Mouse (Mus musculus) cerebellum, adult 11 months (tissue): ENCODE measurements at regions not wholly inside any gene's neighbourhood (a gene's known extent, or its start where the extent isn't known, plus 50 kb on each side); places are given as distances from the start of the nearest gene placed in this dataset.

ENCODE experiments used
- DNase-seq: peaks from one replicate; pipeline ENCODE4 v3.0.0; 2022

GRCm38 (mm10) chr12:112336691-112337295, 152.5 kb upstream of the A530016L24Rik start:
- no peak for DNase-seq

DNA sequence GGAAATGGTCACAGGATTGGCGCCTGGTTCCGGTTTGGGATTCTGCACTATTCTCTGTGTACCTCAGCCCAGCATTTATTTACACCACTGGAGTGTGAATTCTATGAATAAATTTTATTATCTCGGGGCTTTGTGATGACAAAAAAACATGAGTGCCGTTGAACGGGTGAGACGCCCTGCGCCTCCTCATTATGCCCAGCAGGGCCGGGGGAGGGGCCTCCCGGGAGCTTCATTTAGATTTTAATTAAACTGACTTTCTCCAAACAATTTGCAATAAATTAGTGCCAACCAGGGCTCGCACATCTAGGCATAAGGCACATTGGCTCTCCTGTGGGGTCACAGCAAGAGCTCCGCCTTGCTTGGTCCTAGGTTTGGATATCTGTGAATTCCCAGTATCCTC, 151.8 kb upstream of the A530016L24Rik start:
- DNase-seq, result no peak

DNA sequence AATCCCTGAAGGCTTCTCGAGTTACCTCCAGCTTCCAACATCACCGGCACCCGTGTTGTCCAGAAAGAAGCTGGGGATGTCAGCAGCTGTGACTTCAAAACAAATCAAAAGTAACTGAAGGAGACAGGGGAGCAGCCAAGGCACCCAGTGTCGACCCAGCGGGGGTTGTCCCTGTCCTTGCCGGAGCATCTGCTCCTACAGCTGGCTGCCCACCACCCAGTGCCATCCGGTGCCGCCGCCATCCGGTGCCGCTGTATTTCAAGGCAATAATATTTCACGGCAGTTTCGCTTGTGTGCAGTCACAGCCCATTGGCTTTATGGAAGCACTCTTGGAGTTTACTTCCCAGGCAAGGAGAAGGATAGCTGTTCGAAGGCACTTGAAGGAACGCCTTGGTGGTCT, 150.3 kb upstream of the A530016L24Rik start:
- DNase-seq, result no peak

- DNase-seq, result no peak
Observed at GRCm38 (mm10) chr12:112339481-112340179, 149.6 kb upstream of the A530016L24Rik start.

DNA sequence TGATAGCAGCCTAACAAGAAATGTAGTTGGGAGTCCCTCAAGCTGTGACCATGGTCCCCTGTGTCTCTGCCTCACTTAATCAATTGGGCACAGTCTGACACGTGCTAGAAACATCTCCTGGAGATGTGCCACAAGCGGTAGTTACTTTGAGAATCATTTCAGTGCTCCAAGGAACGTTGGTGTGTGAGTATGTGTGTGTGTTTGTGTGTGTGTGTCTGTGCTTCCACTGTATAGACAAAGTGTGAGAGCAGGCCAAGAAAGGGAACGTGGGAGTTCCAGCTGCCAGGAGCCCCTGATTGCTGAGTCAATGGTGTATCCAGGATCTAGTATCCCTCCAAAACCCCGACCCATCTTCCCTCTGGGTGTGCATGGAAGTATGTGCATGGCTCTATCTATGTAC, 149.0 kb upstream of the A530016L24Rik start:
- no peak for DNase-seq

- DNase-seq, result no peak
Observed at GRCm38 (mm10) chr12:112341726-112342469, 147.3 kb upstream of the A530016L24Rik start.

- no peak for DNase-seq
Observed at GRCm38 (mm10) chr12:112343064-112343463, 146.2 kb upstream of the A530016L24Rik start.

- DNase-seq, result no peak
Observed at GRCm38 (mm10) chr12:112344285-112344684, 145.0 kb upstream of the A530016L24Rik start.

GRCm38 (mm10) chr12:112345797-112346196, 143.5 kb upstream of the A530016L24Rik start:
- DNase-seq, result no peak

DNA sequence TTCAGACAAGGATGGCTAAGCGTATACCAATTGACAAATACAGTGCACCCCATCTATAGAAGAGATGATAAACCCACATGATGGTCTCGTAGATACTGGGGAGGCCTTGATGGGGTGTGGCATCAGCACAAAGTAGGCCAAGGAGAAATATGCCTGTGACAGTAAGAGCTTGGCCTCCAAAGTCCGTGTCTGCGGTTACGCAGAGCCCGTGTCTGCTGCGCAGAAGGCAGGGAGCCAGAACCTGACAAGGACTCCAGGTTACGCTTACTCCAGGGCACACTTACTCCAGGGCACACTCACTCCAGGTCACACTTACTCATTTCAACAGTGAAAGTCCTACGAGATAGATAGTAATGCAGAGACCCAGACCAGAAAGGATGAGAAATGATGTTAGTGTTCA, 141.1 kb upstream of the A530016L24Rik start:
- DNase-seq, result no peak

DNA sequence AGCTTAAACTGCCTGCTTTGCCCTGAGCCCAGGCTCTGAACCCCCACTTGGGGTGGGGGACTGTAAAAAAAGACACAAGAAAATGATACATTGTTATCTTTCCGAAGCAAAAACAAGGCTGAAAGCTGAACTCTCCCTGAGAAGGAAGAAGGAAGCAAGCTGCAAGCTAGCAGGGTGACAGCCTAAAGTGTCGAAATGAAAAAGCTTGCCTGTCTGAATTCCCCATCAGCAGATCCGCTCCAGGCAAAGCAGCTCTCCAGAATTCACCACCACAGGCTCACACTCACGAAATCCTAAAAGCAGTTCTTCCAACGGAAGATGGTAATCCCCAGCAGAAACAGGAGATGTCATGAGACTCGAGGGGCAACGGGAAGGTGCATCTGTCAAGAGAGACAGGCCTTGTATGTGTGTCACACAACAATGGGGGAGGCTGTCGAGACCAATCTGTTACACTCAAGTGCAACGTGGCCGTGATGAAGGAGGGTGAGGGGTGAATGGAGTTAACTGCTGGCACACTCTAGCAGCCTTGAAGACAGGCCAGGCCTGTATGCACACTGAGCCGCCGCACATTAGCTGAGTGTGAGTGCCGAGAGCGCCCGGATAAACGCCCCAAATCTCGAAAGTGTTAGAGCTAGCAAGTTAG, 139.5 kb upstream of the A530016L24Rik start:
- DNase-seq, result no peak

DNA sequence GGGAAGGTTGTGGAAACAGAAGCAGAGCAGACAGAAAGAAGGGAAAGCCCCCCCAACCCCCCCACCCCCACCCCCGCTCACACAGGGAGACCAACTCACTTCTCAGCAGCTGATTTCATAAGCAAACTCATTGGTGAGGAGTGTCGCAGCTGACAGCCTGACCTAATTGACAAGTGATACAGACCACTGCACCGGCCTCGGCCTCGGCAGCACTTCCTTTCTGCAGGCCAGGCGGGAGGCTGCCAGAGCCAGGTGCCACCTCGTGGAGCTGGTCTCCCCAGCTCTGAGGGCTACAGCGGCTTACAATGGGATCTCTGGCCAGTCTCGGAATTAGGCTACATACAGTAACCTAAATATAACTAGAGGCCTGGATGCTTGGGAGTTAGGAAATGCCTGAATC, 138.5 kb upstream of the A530016L24Rik start:
- no peak for DNase-seq

DNA sequence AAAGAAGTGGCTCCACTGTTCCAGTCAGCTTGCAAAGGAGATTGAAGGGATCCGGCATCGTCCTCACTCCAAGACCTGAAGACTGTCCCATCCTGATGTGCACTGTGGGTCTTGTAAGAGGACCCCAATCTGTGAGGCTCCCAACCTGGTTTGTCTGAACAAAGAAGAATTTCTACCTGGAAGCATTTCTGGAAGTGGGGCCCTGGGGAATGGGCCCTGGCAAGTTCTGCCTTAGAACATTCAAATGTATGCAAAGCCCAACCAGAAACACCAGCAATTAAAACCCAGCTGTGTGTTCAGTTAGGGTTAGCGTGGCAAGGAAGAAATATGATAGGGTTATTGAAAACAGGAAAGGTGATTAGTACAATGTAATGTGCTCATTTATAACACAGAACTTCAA, 125.9 kb upstream of the A530016L24Rik start:
- DNase-seq, result no peak

- no peak for DNase-seq
Observed at GRCm38 (mm10) chr12:112367221-112367620, 122.0 kb upstream of the A530016L24Rik start.

- DNase-seq, result no peak
Observed at GRCm38 (mm10) chr12:112368112-112368511, 121.1 kb upstream of the A530016L24Rik start.

DNA sequence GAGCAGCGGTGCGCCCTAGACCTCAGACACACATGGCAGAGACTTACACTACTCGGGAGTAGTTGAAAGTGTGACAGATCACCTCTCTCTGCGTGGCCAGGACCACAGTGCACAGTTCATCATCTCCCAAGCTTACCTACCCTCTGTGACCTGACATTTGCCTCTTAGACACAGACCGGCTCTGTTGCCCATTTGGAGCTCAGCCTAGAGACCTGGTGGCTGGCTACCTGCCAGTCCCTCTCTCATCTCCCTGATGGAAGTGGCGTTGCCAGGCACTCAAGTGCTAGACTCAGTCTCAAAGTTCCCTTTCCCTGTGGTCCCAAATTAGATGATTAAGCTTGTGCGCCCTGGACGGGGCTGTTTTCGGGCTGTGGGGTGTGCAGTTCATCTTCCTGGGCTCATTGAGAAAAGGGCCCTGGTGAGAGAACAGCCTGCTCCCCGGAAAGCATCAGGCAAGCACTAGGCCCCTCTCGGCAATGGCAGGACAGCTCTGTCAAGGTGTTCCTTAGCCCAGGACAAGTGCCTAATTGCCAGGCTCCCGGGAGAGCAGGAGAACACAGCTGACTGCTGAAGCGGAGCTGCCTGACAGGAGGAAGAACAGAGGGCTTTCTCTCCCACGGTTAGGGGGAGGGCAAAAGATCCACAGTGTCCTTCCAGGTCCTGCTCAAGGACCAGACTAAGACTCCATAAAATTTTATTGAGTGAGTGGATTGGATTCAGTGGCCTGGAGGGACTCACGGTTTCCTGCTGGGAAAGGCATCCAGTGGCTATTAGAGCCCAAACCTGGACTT, 119.5 kb upstream of the A530016L24Rik start:
- peak; percentile 24 for DNase-seq

GRCm38 (mm10) chr12:112372234-112373050, 116.8 kb upstream of the A530016L24Rik start:
- DNase-seq, result no peak

DNA sequence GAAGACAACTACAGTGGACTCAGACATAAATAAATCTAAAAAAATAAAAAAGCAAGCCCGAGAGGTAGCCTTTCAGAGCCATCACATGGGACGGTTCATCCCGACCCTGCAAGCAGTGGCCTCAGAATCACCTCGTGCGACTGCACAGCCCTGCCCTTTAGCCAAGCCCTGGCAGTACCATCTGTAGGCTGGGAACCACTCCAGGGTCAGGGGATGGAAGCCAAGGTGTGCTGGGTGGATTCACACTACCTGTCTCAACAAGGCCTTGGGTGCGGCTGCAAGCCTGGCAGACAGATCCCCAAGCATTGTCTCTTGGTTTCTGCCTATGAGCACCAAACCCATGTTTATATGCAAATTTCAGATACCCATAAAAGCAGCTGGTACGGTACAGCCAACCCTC, 115.3 kb upstream of the A530016L24Rik start:
- peak; percentile 65 for DNase-seq

DNA sequence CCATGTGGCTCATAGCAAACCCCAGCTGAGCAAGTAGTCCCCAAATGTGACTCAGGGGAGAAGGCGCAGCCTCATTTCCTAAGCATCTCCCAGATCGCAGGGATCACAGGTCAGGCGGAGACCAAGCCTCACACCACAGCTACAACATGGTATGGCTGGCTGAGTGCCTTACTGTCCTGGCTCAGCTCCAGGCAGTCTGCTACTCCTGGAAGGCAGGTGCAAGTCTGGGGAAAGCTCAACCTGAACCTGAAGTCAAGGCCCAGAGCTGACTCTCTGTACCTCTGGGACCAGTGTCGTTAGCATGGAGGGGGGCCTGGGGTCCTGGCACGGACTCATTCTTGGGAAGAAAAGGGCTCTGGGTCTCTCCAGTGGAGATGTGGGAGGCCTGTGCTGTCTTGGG, 113.0 kb upstream of the A530016L24Rik start:
- DNase-seq, result peak; percentile 33

GRCm38 (mm10) chr12:112376701-112377100, 112.5 kb upstream of the A530016L24Rik start:
- no peak for DNase-seq

DNA sequence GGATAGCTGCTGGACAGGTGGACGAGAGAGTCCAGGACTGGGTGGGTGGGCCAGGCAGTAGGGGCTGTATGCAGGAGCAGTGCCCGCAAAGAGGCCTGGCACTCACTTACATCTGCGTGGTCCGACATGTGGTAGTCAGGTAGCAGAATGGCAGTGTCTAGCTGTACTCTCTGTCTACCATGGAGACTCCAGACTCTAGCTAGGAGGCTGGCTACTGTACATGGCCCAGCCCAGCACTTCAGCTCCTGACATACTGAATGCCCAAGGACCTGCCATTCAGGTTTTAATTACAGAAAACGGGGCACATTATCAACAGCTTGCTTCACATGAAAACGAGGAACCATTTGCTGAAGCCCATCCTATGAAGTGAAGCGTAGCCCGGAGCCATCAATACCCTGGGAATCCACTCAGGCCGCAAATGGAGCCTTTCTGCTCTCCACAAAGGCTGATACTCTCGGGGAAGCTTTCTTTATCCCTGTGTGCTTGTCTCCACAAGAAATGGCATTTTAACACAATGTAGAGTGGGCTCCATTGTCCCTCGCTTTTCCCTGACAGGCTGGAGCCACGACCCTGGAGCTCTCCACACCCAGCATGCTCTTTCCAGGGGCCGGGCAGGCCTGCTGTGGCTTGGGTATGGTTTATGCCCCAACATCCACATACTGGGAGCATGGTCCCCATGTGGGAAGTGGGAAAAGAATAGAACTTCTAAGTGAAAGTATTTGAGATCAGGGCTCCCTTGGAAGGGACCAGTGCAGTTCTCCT, 110.6 kb upstream of the A530016L24Rik start:
- no peak for DNase-seq
